Mouse (Mus musculus): ENCODE data around the gene Ttc28. TPM values are rescaled to one million over a fixed set of nuclear protein-coding genes. Genes with fewer than 3 reads are reported as not detected.

Ttc28 gene
- polyA plus RNA-seq, 1 experiment from 2014 or later: 12.1 TPM

DNA sequence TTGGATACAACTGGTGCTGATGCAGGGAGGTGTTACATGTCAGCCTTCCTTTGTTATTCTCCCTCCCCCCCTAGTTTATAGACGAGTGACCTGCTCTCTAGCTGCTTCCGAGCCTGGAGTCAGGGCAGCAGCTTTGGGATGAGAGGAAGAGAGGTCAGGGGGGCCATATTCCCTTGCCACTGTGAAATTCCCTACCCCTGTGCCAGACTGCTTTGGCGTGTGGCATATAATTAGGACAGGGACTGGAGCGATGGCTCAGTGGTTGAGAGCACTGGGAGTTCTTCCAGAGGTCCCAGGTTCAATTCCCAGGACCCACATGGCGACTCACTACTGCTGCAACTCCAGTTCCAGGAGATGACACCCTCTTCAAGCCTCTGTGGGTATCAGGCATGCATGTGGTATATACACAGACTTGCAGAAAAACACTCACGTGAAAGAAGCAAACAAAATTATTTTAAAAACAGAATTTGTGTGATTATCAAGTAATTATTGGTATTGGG is 180.7 kb downstream of the Ttc28 start:
- no peak for ATAC-seq (ENCODE audit: low FRiP score, low TSS enrichment)
- 49% methylated on average over 6 of the region's 6 CpGs for whole genome bisulfite sequencing
- no peaks in the 10 kb centered on the region for H3K27me3 ChIP-seq (ENCODE audit: insufficient read depth, low read length)

DNA sequence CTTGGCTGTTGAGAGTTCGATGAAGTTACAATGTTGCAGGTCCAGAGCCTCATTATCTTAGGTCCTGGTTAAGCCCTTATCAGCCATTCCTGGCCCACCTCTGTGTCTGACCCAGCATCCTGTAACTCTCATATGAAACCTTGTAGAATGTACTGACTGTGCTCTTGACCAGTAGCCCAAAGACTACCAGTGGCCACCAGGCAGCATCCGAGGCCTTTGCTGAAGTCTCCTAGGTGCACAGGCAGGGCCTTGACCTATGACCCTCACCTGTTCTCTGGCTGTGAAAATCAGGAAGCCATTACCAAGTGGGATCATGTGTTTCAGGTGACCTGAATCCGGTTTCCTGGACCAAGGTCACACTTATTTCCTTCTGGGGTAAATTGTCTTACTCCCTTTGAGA is 183.6 kb downstream of the Ttc28 start:
- H3K36me3 ChIP-seq (ENCODE audit: insufficient read depth, low read length): no peaks in the 10 kb centered on the region
- no peaks in the 10 kb centered on the region for H3K27me3 ChIP-seq (ENCODE audit: insufficient read depth, low read length)
- no peak overlapping the region for H3K27ac ChIP-seq (ENCODE audit: low read length)
- no peak overlapping the region for H3K9ac ChIP-seq (replicated peaks; ENCODE audit: low read length)
- no peak overlapping the region for H3K4me2 ChIP-seq (replicated peaks; ENCODE audit: low read depth, low read length)
- H3K4me3 ChIP-seq (ENCODE audit: low read length): no peak overlapping the region
- H3K4me1 ChIP-seq (ENCODE audit: insufficient read depth, low read length): peaks cover 19% of the 10 kb centered on the region
- no peaks in the 10 kb centered on the region for H3K9me3 ChIP-seq (ENCODE audit: low read length)
- WGBS: 73% methylated on average over 3 of the region's 3 CpGs
- no peak for ATAC-seq (ENCODE audit: low FRiP score, low TSS enrichment)

More for the DNA sequence above, 180.7 kb downstream of the Ttc28 start:
- Histone ChIP-seq H3K27ac (ENCODE audit: low read length) (no peak overlapping the region), H3K4me1 (ENCODE audit: insufficient read depth, low read length) (peaks cover 33% of the 10 kb centered on the region), H3K4me3 (ENCODE audit: low read length) (no peak overlapping the region), H3K4me2 (replicated peaks; ENCODE audit: low read depth, low read length) (no peak overlapping the region), H3K9me3 (ENCODE audit: low read length) (no peaks in the 10 kb centered on the region), H3K9ac (replicated peaks; ENCODE audit: low read length) (no peak overlapping the region), H3K36me3 (ENCODE audit: insufficient read depth, low read length) (no peaks in the 10 kb centered on the region)

DNA sequence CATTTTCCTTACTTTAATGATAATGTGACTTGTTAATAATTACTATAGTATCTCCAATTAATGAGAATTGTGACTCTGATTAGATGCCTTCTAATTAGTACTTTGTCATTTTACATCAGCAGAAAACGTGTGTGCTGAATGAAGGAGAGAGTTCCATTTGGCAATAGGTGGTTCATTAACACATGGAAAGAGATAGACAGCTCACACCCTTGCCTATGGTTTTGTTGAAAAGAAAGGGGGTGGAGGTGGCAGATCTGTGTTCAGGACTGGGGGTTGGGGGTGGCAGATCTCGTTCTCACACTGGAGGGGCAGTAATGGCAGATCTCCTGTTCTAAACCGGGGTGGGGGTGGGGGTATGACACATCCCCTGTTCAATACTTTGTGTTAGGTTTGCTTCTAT is 184.4 kb downstream of the Ttc28 start:
- Histone ChIP-seq H3K4me3 (ENCODE audit: low read length) (no peak overlapping the region), H3K27ac (ENCODE audit: low read length) (no peak overlapping the region), H3K4me2 (replicated peaks; ENCODE audit: low read depth, low read length) (no peak overlapping the region), H3K9ac (replicated peaks; ENCODE audit: low read length) (no peak overlapping the region), H3K36me3 (ENCODE audit: insufficient read depth, low read length) (no peaks in the 10 kb centered on the region), H3K9me3 (ENCODE audit: low read length) (no peaks in the 10 kb centered on the region), H3K27me3 (ENCODE audit: insufficient read depth, low read length) (no peaks in the 10 kb centered on the region), H3K4me1 (ENCODE audit: insufficient read depth, low read length) (peaks cover 10% of the 10 kb centered on the region; the same call in 1 of the 2 replicates)
- 61% methylated on average over 3 of the region's 3 CpGs for WGBS
- no peak for ATAC-seq (ENCODE audit: low FRiP score, low TSS enrichment)

DNA sequence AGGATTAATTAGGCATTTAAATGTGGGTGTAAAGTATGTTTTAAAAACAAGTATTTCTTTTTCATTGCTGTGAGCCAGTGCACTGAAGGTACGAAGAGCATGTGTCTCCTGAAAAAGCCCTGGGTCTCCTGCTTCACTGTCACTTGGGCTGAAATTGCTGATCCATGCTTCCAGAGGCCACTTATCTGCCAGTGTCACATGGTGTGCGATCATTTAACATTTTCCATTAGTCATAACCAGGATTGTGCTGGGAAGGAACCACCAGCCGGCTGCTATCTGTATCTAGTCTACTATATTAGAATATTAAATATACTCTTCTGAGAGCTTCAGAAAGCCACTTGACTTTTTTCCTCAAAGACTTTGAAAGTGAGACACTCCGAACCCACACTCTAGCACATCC is 186.2 kb downstream of the Ttc28 start:
- Histone ChIP-seq H3K4me1 (ENCODE audit: insufficient read depth, low read length) (peaks cover 9% of the 10 kb centered on the region; the same call in 1 of the 2 replicates), H3K9ac (replicated peaks; ENCODE audit: low read length) (no peak overlapping the region), H3K4me3 (ENCODE audit: low read length) (no peak overlapping the region), H3K4me2 (replicated peaks; ENCODE audit: low read depth, low read length) (no peak overlapping the region), H3K27me3 (ENCODE audit: insufficient read depth, low read length) (no peaks in the 10 kb centered on the region), H3K27ac (ENCODE audit: low read length) (no peak overlapping the region), H3K36me3 (ENCODE audit: insufficient read depth, low read length) (no peaks in the 10 kb centered on the region), H3K9me3 (ENCODE audit: low read length) (no peaks in the 10 kb centered on the region)
- WGBS: 82% methylated on average over 4 of the region's 4 CpGs
- ATAC-seq (ENCODE audit: low FRiP score, low TSS enrichment): no peak

DNA sequence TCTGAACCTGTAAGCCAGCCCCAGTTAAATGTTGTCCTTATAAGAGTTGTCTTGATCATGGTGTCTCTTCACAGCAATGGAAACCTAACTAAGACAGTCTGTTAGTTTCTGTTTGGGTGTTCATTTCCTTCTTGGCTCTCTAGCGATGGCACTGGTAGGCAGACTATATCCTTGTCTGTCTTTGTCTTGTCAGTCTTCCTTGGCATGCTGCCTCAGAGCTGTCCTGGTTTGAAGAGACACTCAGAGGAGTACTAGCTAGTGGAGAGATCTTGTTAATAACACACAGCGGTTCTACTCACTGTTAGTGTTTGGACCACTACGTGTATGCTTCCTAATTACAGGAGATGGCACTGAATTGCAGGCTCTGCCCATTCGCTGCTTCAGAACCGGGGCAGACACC is 189.9 kb downstream of the Ttc28 start:
- 89% methylated on average over 5 of the region's 5 CpGs for WGBS
- Histone ChIP-seq H3K4me3 (ENCODE audit: low read length) (no peak overlapping the region), H3K27ac (ENCODE audit: low read length) (no peak overlapping the region), H3K27me3 (ENCODE audit: insufficient read depth, low read length) (no peaks in the 10 kb centered on the region), H3K9me3 (ENCODE audit: low read length) (no peaks in the 10 kb centered on the region), H3K4me1 (ENCODE audit: insufficient read depth, low read length) (peaks cover 23% of the 10 kb centered on the region), H3K9ac (replicated peaks; ENCODE audit: low read length) (no peak overlapping the region), H3K36me3 (ENCODE audit: insufficient read depth, low read length) (no peaks in the 10 kb centered on the region), H3K4me2 (replicated peaks; ENCODE audit: low read depth, low read length) (no peak overlapping the region)
- ATAC-seq (ENCODE audit: low FRiP score, low TSS enrichment): no peak

DNA sequence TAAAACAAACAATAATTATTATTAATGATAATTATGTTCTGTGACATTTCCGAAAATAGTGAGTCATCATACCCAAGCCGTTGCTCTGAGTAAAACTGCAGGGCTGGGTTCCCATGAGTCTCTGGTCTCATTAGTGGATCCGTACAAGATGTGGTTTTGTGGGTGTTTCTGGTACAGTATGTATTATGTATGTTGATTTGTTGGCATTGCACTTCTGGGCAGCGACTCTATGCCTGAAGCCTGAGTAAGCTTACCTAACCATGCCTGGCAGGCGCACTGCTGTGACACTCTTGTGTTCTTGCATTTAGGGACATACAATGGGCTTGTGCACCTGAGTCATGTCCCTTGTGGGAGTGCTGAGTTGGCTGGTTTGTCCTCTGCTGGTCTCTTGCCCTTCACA is 190.3 kb downstream of the Ttc28 start:
- Histone ChIP-seq H3K9me3 (ENCODE audit: low read length) (no peaks in the 10 kb centered on the region), H3K4me2 (replicated peaks; ENCODE audit: low read depth, low read length) (no peak overlapping the region), H3K27me3 (ENCODE audit: insufficient read depth, low read length) (no peaks in the 10 kb centered on the region), H3K4me1 (ENCODE audit: insufficient read depth, low read length) (peaks cover 20% of the 10 kb centered on the region), H3K36me3 (ENCODE audit: insufficient read depth, low read length) (no peaks in the 10 kb centered on the region), H3K4me3 (ENCODE audit: low read length) (no peak overlapping the region), H3K9ac (replicated peaks; ENCODE audit: low read length) (no peak overlapping the region), H3K27ac (ENCODE audit: low read length) (no peak overlapping the region)
- WGBS: 85% methylated on average over 5 of the region's 5 CpGs
- ATAC-seq (ENCODE audit: low FRiP score, low TSS enrichment): no peak

DNA sequence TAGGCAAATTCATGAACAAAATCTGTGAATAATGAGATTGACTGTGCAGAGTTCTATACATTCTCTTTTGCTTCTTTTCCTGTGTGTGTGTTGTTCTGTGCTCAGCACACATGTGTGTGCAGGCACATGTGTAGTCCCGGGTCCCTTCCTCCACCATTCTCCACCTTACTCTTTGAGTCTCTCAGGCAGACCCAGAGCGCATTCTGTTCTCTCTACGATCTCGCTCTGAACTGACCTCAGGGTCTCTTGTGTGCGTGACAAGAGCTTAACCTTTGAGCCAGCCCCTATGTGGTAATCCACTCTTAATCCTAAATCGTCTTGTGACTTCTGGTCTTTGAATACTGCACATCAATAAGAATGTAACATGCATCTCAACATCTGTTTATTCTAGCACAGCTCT is 190.8 kb downstream of the Ttc28 start:
- WGBS: 78% methylated on average over 6 of the region's 6 CpGs
- ATAC-seq (ENCODE audit: low FRiP score, low TSS enrichment): no peak
- Histone ChIP-seq H3K9ac (replicated peaks; ENCODE audit: low read length) (no peak overlapping the region), H3K36me3 (ENCODE audit: insufficient read depth, low read length) (no peaks in the 10 kb centered on the region), H3K27ac (ENCODE audit: low read length) (no peak overlapping the region), H3K4me2 (replicated peaks; ENCODE audit: low read depth, low read length) (no peak overlapping the region), H3K27me3 (ENCODE audit: insufficient read depth, low read length) (no peaks in the 10 kb centered on the region), H3K9me3 (ENCODE audit: low read length) (no peaks in the 10 kb centered on the region), H3K4me1 (ENCODE audit: insufficient read depth, low read length) (peaks cover 23% of the 10 kb centered on the region), H3K4me3 (ENCODE audit: low read length) (no peak overlapping the region)

DNA sequence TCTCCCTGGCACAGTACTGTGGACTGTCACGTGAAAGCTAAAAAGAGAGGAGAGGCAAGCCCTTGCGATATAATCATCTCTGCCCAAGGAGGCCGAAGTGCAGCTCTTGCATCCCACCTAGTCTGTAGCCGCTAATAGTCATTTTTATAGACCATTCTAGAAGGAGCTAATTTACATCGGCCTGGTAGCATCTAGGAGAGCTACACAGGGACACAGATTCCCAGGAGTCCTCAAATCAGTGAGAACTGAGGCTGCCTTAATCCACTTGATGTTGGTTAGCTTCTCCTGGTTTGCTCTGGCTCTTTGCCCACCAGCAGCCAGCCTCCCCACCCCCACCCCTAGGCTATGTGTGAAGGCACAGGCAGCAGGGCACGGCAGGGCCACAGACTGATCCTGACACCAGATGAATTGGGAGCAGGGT is 193.7 kb downstream of the Ttc28 start:
- WGBS: 45% methylated on average over 6 of the region's 6 CpGs
- H3K9ac ChIP-seq (replicated peaks; ENCODE audit: low read length): no peak overlapping the region
- H3K4me3 ChIP-seq (ENCODE audit: low read length): no peak overlapping the region
- H3K27ac ChIP-seq (ENCODE audit: low read length): no peak overlapping the region
- no peak overlapping the region for H3K4me2 ChIP-seq (replicated peaks; ENCODE audit: low read depth, low read length)
- peaks cover 26% of the 10 kb centered on the region for H3K4me1 ChIP-seq (ENCODE audit: insufficient read depth, low read length)
- ATAC-seq (ENCODE audit: low FRiP score, low TSS enrichment): no peak
- H3K27me3 ChIP-seq (ENCODE audit: insufficient read depth, low read length): no peaks in the 10 kb centered on the region
- H3K9me3 ChIP-seq (ENCODE audit: low read length): no peaks in the 10 kb centered on the region
- no peaks in the 10 kb centered on the region for H3K36me3 ChIP-seq (ENCODE audit: insufficient read depth, low read length)

DNA sequence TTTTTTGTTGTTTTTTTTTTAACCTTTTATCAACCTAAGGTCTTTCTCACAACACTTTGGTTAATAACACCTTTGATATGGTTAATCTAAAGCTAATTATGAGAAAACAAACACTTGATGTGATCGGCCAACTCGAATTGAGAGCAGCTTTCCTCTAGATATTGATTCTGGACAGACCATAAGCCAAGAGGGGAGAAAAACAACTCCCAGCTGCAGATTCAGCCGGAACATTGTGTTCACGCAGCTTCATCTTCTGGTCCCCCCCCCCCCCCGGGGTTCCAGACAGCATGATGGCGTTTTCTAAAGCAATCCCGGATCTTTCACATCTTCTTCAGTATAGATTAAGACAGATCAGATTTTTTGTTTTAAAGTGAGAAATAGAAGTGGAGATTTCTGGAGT is 194.4 kb downstream of the Ttc28 start:
- ATAC-seq (ENCODE audit: low FRiP score, low TSS enrichment): no peak
- Histone ChIP-seq H3K9me3 (ENCODE audit: low read length) (no peaks in the 10 kb centered on the region), H3K36me3 (ENCODE audit: insufficient read depth, low read length) (no peaks in the 10 kb centered on the region), H3K27ac (ENCODE audit: low read length) (no peak overlapping the region), H3K4me3 (ENCODE audit: low read length) (no peak overlapping the region), H3K9ac (replicated peaks; ENCODE audit: low read length) (no peak overlapping the region), H3K4me2 (replicated peaks; ENCODE audit: low read depth, low read length) (no peak overlapping the region), H3K4me1 (ENCODE audit: insufficient read depth, low read length) (peaks cover 26% of the 10 kb centered on the region), H3K27me3 (ENCODE audit: insufficient read depth, low read length) (no peaks in the 10 kb centered on the region)
- WGBS: 44% methylated on average over 7 of the region's 7 CpGs

DNA sequence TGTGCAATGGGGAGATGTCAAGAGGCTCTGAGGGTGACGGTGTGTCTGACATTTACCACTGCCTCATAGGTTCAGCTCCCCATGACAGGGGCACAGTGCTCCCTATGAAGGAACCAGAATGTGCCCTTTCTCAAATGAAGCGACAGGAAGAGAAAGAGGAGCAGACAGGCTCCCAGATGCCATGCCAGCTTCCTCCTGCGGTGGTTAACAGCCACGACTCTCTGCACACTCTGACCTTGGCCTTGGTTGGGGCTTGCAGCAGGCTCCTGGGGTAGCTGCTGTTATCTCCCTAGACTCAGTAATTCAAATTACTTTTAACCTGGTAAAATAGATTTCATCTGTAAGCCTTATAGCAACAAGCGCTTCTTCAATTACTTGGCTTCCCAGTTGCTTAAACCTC is 196.2 kb downstream of the Ttc28 start:
- whole genome bisulfite sequencing: 51% methylated on average over 5 of the region's 5 CpGs
- no peak for ATAC-seq (ENCODE audit: low FRiP score, low TSS enrichment)
- H3K27ac ChIP-seq (ENCODE audit: low read length): no peak overlapping the region
- no peaks in the 10 kb centered on the region for H3K27me3 ChIP-seq (ENCODE audit: insufficient read depth, low read length)
- no peak overlapping the region for H3K4me3 ChIP-seq (ENCODE audit: low read length)
- peaks cover 26% of the 10 kb centered on the region for H3K4me1 ChIP-seq (ENCODE audit: insufficient read depth, low read length)
- no peak overlapping the region for H3K4me2 ChIP-seq (replicated peaks; ENCODE audit: low read depth, low read length)
- no peak overlapping the region for H3K9ac ChIP-seq (replicated peaks; ENCODE audit: low read length)
- H3K36me3 ChIP-seq (ENCODE audit: insufficient read depth, low read length): no peaks in the 10 kb centered on the region
- H3K9me3 ChIP-seq (ENCODE audit: low read length): no peaks in the 10 kb centered on the region

All from kidney, embryonic 16.5 days (tissue).